Mouse (Mus musculus) layer of hippocampus, adult 9-11 months (tissue): ENCODE data around the gene Faim2.

ENCODE experiments used
- DNase-seq: peaks from one replicate; pipeline ENCODE4 v3.0.0; 2022

Gene Faim2

DNA sequence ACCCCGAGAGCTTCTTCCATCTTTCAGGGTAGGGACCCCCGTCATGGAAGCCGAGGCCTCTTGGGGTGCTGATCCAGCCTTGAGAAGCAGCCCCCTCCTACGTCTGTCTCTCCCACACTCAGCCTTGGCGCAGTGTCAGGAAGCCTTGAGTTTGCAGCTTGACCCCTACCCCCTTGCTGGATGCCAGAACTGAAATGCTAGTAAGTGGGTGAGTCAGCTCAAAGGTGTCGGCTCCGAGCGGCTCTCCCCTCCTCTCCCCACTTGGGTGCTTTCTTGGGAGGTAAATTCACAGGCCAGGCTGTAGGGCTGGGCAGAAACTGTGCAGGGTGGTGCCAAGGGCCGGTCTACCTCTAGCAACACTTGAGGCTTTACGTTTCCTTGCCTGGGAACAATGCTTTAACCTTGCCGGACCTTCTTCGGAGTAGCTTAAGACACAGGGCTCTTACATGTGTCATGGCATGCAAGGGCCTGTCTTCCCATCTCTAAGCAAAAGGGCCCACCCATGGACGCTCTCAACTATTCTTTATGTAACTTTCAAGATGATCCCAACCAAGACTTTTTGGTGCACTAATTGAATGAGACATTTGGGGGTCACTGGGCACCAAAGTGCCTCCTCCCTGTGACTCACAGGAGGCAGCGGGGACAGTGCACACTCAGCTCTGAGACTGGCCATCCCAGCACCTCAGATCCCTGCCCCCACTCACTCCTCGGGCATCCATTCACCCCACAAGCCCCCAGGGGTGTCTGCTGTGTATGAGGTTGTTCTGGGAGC, 22.5 kb downstream of the Faim2 start:
- no peak for DNase-seq

DNA sequence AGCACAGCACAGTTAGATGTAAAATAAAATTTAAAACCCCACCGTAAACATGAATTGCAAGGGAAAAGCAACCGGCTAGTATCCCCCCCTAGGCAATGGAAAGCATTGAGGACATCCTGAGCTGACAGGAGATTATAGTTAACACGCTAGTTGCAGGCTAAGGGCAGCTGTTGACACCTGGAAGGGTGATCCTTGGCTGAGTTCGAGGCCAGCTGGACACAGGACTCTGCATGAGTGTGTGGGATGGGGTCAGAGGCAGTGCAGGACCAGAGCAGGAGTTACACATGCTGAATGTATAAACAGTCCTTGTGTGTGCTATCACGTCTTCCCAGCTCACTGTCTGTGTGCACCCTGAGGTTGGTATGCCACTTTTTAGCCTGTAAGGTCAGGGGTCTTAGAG, 24.7 kb downstream of the Faim2 start:
- no peak for DNase-seq

DNA sequence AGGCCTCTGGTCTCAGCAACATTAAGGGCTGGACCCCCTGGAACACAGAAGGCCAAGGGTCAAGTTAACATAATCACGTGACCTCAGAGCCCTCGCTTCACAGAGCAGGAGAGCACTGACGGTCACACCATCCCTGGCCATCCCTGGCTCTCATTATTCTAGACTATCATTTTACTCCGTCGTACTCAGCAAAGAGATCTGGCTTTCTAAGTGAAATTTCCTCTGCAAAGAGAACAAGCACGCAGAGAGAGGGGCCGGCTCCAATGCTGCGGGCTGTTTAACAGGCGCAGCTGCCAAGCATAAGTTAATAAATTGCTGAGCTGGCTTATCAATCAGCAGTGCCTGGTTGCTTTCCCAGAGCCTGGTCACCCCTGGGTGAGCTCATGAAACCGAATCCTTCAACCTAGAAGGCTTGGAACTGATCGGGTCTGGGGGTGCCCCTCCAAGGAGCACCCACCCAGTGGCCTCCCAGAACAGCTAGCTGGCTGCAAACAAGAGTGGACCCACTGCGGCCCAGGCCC, 25.6 kb downstream of the Faim2 start:
- DNase-seq, result no peak

- peak; percentile 86 for DNase-seq
Observed at GRCm38 (mm10) chr15:99501292-99502260, 26.4 kb downstream of the Faim2 start.

DNA sequence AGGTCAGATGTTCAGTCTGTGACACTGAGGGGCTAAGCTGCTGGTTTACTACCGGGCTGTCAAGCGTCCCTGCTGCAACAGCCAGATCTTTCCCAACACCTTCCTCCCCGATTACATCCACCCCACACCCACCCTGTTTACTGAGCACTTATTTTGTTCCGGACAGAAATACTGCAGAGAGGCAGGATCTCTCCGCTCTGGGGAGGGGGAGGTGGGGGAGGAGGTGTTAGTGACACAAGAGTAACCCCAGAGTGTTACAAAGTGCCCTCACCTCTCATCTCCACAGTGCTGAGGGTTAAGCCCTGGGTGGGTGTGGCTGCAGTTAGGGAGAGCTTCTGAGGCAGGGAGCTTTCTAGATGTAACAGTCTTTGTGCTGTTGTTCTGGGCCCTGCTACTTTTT, 27.6 kb downstream of the Faim2 start:
- no peak for DNase-seq

- no peak for DNase-seq
Observed at GRCm38 (mm10) chr15:99499726-99500125, 28.2 kb downstream of the Faim2 start.

DNA sequence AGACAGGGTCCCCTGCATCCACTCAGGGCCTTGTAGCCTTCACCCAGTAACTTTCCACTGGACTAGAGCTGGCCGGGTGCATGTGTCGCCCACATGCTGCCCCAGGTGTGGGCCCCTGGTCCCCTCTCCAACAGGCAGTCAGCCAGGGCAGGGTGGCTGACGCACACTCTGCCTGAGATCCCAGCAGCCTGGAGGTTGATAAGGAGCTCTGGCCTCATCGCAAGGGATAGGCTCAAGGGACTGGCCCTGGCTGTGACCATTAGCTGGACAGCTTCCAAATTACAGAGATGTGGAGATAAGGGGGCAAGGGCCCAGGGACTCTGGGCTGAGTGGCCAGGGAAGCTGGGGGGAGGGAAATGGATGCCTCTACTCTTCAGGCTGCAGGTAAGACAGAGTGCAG, 29.2 kb downstream of the Faim2 start:
- no peak for DNase-seq

- no peak for DNase-seq
Observed at GRCm38 (mm10) chr15:99498356-99498755, 29.6 kb downstream of the Faim2 start.

- DNase-seq, result peak; percentile 78
Observed at GRCm38 (mm10) chr15:99497527-99498242, 30.3 kb downstream of the Faim2 start.

GRCm38 (mm10) chr15:99497061-99497460, 30.9 kb downstream of the Faim2 start:
- DNase-seq, result peak; percentile 67

DNA sequence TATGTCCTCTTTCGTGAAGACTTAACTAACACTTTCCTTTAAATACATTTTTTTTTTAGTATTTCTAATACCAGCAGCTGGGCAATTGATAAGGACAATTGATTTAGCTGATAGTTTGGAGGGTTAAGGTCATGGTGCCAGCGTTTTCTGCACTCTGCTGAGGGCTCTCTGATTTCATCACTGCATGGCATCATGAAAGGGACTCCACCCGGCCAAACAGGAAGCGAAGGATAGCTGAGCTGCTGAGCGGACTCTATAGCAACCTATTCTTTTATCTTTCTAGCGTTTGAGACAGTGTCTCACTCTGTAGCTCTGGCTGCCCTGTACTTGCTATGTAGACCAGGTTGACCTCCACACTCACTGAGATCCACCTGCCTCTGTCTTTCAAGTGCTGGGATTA, 43.2 kb downstream of the Faim2 start:
- no peak for DNase-seq

DNA sequence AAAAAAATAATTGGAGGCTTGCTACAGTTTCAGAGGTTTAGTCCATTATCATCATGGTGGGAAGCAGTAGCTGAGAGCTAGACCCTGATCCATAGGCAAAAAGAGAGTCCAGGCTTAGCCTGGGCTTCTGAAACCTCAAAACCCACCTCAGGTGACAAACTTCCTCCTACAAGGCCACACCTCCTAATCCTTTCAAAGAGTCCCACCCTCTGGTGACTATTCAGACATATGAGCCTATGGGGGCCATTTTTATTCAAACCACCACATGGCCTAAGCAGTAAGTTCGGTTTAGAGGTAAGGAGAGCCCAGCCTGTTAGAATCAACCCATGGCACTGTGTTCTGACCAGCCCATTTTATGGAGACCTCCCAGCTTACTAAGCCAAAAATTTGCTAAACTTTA, 52.2 kb downstream of the Faim2 start:
- no peak for DNase-seq

- peak; percentile 85 for DNase-seq
Observed at GRCm38 (mm10) chr15:99474576-99474926, 53.4 kb downstream of the Faim2 start, which contains the start of gene Bcdin3d. Gene Bcdin3d, minus strand, starts transcription at chr15:99474730.

DNA sequence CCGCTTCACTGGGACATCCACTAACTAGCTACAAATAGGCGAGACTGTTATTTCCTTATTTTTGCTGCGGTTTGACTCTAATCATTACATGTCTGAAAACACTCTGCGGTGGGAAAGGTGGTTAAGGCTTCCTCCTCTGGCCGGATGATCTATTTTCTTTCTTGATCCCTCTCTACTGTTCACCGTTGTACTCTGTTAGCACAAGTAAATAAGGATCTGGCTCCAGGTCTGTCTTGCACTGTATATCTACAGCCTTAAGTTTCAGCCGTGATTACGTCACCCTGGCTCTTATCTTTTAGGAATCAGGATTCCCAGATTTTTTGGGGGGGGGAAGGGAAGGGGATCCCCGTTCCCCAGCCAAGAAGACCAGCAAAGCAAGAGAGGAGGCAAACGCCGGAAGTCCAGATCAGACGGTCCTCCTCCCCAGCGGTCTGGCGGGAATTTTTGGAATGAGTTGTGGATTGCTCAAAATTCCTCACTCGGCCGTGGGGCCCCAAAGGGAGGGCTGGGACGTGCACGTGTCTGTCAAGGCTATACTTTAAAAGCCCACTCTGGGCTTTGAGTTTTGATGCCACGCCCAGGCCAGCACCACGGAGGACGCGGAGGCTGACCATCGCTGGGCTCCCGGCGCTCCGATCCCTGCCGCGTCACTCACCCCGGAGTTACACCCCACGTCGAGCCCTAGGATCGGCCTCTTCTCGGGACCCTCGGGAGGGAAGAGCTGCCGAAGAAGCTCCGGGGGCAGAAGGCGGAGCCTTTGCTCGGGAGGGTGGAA, 54.0 kb downstream of the Faim2 start:
- DNase-seq, result peak; percentile 34

GRCm38 (mm10) chr15:99472972-99473371, 55.0 kb downstream of the Faim2 start:
- DNase-seq, result no peak

GRCm38 (mm10) chr15:99471677-99472063, 56.3 kb downstream of the Faim2 start:
- no peak for DNase-seq

- peak; percentile 34 for DNase-seq
Observed at GRCm38 (mm10) chr15:99470971-99471676, 56.8 kb downstream of the Faim2 start.

DNA sequence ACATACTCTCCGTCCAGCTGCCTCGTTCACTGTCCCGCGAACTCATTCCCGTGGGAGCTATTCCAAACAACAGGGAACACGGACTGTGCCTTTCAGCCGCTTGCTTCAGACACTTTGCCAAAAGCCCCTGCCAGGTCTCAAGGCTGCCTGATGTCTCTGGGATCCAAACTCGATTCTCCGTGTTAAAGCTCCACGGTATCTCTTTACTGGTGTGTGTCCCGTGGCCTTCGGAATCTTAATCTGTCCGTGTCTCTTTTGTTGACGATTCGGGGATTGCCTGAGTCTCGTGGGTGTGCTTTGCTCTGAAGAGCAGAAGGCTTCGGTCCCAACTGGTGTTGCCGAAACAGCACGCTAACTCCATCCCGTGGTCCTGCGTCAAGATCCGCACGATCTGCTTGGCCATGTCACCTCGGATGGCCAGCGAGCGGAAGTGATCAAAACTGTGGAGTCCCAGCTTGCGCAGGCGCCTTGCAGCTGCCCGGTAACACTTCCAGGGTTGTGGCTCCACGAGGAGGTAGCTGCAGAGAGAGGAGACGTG, 57.7 kb downstream of the Faim2 start:
- no peak for DNase-seq

DNA sequence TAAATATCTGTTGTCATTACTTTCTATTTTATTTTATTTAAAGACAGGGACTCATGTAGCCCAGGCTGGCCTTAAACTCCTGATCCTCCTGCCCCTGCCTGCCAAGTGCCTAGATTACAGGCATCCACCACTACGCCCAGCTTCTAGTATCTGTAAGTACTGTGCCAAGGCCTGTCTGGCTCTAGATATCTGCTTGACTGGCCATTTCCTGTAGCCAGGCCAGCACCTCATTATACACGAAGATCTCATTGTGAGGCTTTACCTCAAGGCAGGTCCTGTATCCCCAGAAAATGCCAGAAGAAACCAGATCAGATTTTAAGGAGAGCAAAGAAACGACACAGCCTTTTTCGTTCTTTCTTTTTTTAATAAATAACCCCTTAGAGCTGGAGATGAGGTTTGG, 58.2 kb downstream of the Faim2 start:
- no peak for DNase-seq

DNA sequence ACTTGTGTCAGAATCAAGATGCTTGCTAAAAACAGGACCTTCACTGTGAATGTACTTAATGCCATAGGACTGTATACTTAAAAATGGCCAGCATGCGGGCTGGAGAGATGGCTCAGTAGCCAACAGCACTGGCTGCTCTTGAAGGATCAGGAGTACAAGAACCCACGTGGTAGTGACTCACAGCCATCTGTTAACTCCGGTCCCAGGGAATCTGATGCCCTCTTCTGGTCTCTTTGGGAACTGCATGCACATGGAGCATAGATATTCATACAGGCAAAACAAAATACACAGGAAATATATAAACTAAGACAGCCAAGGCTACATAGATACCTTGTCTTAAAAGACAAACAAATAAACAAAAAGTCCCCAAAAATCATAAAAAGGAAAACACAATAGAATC, 58.9 kb downstream of the Faim2 start:
- peak; percentile 85 for DNase-seq

DNA sequence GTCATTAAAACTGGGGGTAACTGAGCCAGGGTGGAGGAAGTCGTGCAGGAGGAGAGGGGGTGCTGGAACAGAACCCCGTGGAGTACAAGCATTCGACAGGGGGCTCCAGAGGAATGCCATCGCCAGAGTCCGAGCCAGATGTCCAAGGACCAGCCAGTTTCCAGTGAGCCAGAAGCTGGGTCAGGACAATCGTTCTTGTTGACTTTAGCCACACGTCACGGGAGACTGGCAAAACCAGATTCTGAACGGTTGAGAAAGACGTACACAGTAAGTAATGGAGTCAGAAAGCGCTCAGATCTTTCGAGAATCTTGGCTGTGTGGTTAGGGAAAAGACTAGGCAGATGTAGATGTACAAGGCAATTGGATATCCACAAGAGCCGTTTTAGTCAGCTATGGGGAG, 64.8 kb downstream of the Faim2 start:
- no peak for DNase-seq
